Mouse (Mus musculus) embryonic fibroblast, embryonic 13.5 days (primary cell): Measurements from ENCODE around the gene Snap47.

Experiments
- CTCF ChIP-seq: IDR thresholded peaks from 2 replicates; pipeline ENCODE4 v1.5.1; 2011; ENCODE audit warnings: mild to moderate bottlenecking, control low read depth, low read length, moderate library complexity, borderline replicate concordance; ENCODE audit not compliant: insufficient read depth
- POLR2A ChIP-seq: IDR thresholded peaks from 2 replicates; pipeline ENCODE4 v1.6.1; 2011; ENCODE audit warnings: low read depth, mild to moderate bottlenecking, control low read depth, low read length, moderate library complexity

DNA sequence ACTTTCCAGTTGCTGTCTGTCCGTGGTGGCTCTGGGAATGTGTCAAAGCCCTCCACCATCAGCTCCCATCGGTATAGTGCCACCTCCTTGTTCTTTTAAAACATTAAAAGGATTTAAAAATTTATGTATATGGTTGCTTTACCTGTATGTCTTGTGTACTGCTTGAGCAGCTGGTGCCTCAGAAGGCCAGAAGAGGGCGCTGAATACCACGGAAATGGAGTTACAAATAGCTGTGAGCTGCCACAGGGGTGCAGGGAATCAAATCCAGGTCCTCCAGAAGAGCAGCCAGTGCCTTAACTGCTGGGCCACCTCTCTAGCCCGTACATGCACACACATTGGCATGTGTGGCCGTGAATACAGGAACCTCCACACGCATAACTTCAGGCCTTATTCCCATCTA lies 46.8 kb upstream of the Snap47 start:
- no peak for TF ChIP-seq POLR2A
- TF ChIP-seq CTCF: 0 out of 2 replicates have a peak, but pooled peaks have one; percentile 6
